Mouse (Mus musculus) liver, postnatal 0 days (tissue): ENCODE data around the gene Pih1d2. TPM values are rescaled to one million over a fixed set of nuclear protein-coding genes. Genes with fewer than 3 reads are reported as not detected.
"Not testable (repeated sequence)": the region's sequence is repeated elsewhere in the genome, so short reads cannot be mapped to it uniquely, and the experiment has no call there.

ENCODE experiments used
- ATAC-seq: fragments of 200-750 bp; cut with Nextera tagmentation; 2 replicates; pipeline ENCODE4 v1.8.0; 2017; ENCODE audit warnings: mild to moderate bottlenecking, moderate library complexity
- DNase-seq: peaks from one replicate; pipeline ENCODE4 v3.0.0-alpha.2; 2016
- H3K27ac ChIP-seq: fragments of 300-500 bp; sonication (generic); 2 replicates; pipeline ENCODE4 v1.5.1; 2014; ENCODE audit warnings: antibody characterized with exemption, moderate library complexity, mild to moderate bottlenecking, low read depth
- H3K27me3 ChIP-seq: fragments of 300-500 bp; sonication (generic); 2 replicates; pipeline ENCODE4 v1.6.1; 2014; ENCODE audit warnings: low read length, control low read depth, mixed read lengths; ENCODE audit not compliant: insufficient read depth
- H3K36me3 ChIP-seq: fragments of 300-500 bp; sonication (generic); replicated peaks from 2 replicates; pipeline ENCODE4 v1.6.1; 2014; ENCODE audit warnings: mild to moderate bottlenecking, control low read depth, low read length, moderate library complexity, mixed read lengths; ENCODE audit not compliant: insufficient read depth
- H3K4me1 ChIP-seq: fragments of 300-500 bp; sonication (generic); 2 replicates; pipeline ENCODE4 v1.6.1; 2014; ENCODE audit warnings: antibody characterized with exemption, mild to moderate bottlenecking, control low read depth; ENCODE audit not compliant: insufficient read depth
- H3K4me2 ChIP-seq: fragments of 300-500 bp; sonication (generic); 2 replicates; pipeline ENCODE4 v1.6.1; 2014; ENCODE audit warnings: low read depth, mild to moderate bottlenecking, low read length, moderate library complexity, mixed read lengths
- H3K4me3 ChIP-seq: fragments of 300-500 bp; sonication (generic); 2 replicates; pipeline ENCODE4 v1.5.1; 2014; ENCODE audit warnings: low read depth, low read length
- H3K9ac ChIP-seq: fragments of 300-500 bp; sonication (generic); replicated peaks from 2 replicates; pipeline ENCODE4 v1.6.1; 2014; ENCODE audit warnings: mild to moderate bottlenecking, moderate library complexity
- H3K9me3 ChIP-seq: fragments of 300-500 bp; sonication (generic); 2 replicates; pipeline ENCODE4 v1.6.1; 2016; ENCODE audit warnings: mild to moderate bottlenecking, control low read depth, low read length, mixed read lengths
- CTCF ChIP-seq: sonication (generic); IDR thresholded peaks from 2 replicates; pipeline ENCODE4 v1.5.1; 2016; ENCODE audit warnings: antibody characterized with exemption, low read depth
- EP300 ChIP-seq: IDR thresholded peaks from 2 replicates; pipeline ENCODE4 v1.6.1; 2016; ENCODE audit warnings: antibody characterized with exemption, low read depth, mild to moderate bottlenecking
- WGBS: fragments of 180-500 bp; shearing (Covaris S2); extraction: QIAGEN DNeasy Blood & Tissue Kit; methylation state at CpG from one replicate; pipeline ENCODE4 v1.1.7; 2014; ENCODE audit not compliant: insufficient replicate concordance; 5-methylcytosine and 5-hydroxymethylcytosine counted together
- polyA plus RNA-seq: library from polyadenylated mRNA; unstranded; fragments of >200 nt; fragmentation: Nextera tagmentation; extraction: Ambion mirVana; gene quantifications from 2 replicates; pipeline ENCODE4 v1.2.1, GENCODE M21; 2015

Pih1d2 gene
- polyA plus RNA-seq, 1 experiment from 2014 or later: 0.73 TPM

DNA sequence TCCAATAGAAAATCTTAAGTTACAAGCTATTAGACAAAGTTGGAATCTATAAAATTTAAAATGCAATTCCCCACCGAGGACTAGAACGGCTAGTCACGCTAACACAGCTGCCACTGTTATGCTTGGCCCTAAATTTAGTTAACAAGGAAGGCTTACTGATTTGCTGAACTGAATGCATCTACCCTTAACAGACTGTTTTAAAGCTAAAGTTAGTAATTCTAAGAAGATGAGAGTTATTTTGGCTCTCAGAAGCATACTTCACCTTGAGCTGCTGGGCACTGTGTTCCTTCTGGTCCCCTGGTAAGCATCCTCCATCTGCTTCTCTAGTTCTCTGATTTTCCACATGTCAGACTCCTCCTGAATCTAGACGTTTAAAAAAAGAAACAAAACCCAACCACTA is 5.0 kb upstream of the Pih1d2 start:
- H3K4me2 ChIP-seq: no peak overlapping the region
- DNase-seq (no peak), ATAC-seq (no peak)
- no peak overlapping the region for H3K4me3 ChIP-seq
- H3K27me3 ChIP-seq: no peaks in the 10 kb centered on the region
- H3K36me3 ChIP-seq: peaks cover 58% of the 10 kb centered on the region
- H3K9me3 ChIP-seq: no peaks in the 10 kb centered on the region
- TF ChIP-seq CTCF (no peak), EP300 (no peak)
- H3K27ac ChIP-seq: no peak overlapping the region
- no peak overlapping the region for H3K9ac ChIP-seq
- peaks cover 9% of the 10 kb centered on the region for H3K4me1 ChIP-seq
- WGBS: 84% methylated on average over 4 of the region's 4 CpGs

DNA sequence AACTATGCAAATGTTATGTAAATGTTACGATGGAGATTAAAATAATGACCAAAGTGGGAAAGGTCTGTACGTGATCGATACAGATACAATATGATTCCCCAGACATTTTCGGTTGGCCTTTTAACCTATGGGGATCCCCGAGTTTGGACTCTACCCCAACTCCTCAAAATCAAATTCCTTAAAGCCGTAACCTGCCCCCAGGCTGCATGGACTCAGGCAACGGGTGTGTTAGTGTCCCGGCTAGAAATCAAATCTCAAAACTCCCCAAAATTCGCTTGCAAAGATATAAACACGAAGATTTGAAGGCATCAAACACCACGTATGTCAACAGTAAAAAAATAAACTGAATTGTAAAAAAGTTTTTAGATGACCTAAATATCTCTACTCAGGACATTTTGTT is 960 bp upstream of the Pih1d2 start:
- ATAC-seq: no peak
- H3K27me3 ChIP-seq: no peaks in the 10 kb centered on the region
- H3K4me1 ChIP-seq: peaks cover 11% of the 10 kb centered on the region
- H3K4me3 ChIP-seq: peak overlapping the region; percentile 99
- no peak for DNase-seq
- peak overlapping the region; percentile 94 for H3K4me2 ChIP-seq
- H3K9ac ChIP-seq: peak overlapping the region; percentile 99
- 32% methylated on average over 11 of the region's 11 CpGs for WGBS
- H3K27ac ChIP-seq: peak overlapping the region; percentile 99
- no peak for TF ChIP-seq CTCF
- H3K9me3 ChIP-seq: no peaks in the 10 kb centered on the region
- peaks cover 34% of the 10 kb centered on the region for H3K36me3 ChIP-seq

DNA sequence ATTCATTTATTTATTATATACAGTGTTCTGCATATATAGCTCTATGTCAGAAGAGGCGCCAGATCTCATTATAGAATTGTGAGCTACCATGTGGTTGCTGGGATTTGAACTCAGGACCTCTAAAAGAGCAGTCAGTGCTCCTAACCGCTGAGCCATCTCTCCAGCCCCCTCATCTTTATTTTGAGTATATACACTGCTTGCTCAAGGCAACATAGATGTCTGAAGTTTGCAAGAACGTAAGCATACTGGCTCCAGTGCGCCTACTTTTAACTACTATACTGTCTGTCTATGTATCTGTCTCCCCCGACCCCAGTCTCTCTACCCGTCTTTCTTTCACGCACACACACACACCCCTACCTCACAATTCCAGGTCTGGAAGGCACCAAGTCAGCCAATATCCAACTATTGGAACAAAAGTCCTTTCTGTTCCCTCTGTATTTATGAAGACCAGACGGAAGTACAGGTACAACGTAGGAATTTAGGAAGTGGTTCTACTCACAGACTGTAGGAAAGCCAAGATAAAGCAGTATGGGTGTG is 741 bp downstream of the Pih1d2 start:
- Histone ChIP-seq H3K27ac (no peak overlapping the region), H3K36me3 (peaks cover 21% of the 10 kb centered on the region), H3K4me1 (peaks cover 11% of the 10 kb centered on the region), H3K9me3 (no peaks in the 10 kb centered on the region), H3K9ac (no peak overlapping the region), H3K27me3 (no peaks in the 10 kb centered on the region), H3K4me2 (peak overlapping the region; percentile 94), H3K4me3 (peak overlapping the region; percentile 99)
- no peak for DNase-seq
- no peak for ATAC-seq
- TF ChIP-seq EP300: no peak
- TF ChIP-seq CTCF: no peak
- WGBS: 56% methylated on average over 9 of the region's 9 CpGs

DNA sequence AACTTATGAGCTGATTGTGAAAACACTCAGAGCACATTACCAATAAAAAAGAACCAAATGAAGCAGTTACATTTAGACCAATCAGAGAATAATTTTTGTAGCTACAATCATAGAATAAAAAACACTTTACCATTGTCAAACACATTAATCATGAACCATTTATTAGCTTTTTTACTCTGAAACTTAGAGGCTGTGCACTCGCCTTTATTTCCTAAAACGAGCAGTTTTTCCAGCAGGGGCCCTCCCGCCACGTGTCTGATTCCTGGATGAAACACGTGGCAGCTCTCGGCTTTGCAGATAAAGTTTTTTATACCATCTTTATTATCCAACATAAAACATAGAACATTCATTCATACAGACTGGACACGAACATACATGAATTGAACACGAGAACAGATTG is 13.8 kb downstream of the Pih1d2 start:
- H3K4me2 ChIP-seq, ATAC-seq, H3K4me3 ChIP-seq, DNase-seq, H3K27ac ChIP-seq, H3K9ac ChIP-seq, H3K4me1 ChIP-seq, H3K27me3 ChIP-seq, H3K9me3 ChIP-seq: not testable (repeated sequence)
- H3K36me3 ChIP-seq: peaks cover 11% of the 10 kb centered on the region
- WGBS: 93% methylated on average over 6 of the region's 8 CpGs

DNA sequence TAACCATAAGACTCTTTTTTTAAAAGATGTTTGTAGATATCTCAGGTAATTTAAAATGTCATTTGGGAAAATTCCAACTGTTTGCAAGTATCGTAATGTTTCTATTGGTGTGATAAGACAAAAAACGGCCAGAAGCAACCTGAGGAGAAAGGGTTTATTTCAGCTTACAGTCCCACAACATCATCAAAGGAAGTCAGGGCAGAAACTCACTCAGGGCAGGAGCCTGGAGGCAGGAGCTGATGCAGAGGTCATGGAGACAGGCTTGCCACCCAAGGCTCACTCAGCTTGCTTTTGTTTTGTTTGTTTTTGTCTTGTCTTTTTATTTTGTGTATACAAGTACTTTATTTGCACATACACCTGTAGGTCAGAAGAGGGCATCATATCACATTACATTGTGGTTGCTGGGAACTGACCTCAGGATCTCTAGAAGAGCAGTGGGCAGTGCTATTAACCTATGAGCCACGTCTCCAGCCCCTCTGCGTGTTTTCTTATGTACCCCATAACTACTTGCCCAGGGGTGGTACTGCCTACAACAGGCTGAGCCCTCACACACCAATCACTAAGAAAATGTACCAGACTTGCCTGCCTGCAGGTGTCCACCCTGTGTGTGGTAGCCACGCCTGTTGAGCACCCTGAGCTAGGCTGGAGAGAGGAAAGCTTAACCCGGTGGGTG is 15.0 kb downstream of the Pih1d2 start:
- H3K4me1 ChIP-seq: no peaks in the 10 kb centered on the region
- WGBS: 80% methylated on average over 6 of the region's 6 CpGs
- peaks cover 20% of the 10 kb centered on the region for H3K36me3 ChIP-seq
- H3K9ac ChIP-seq: no peak overlapping the region
- ATAC-seq: no peak
- no peak overlapping the region for H3K27ac ChIP-seq
- DNase-seq: no peak
- TF ChIP-seq CTCF: no peak; the same call in 1 of the 2 replicates
- TF ChIP-seq EP300: no peak
- no peaks in the 10 kb centered on the region for H3K9me3 ChIP-seq
- no peak overlapping the region for H3K4me3 ChIP-seq
- H3K4me2 ChIP-seq: no peak overlapping the region
- H3K27me3 ChIP-seq: no peaks in the 10 kb centered on the region

DNA sequence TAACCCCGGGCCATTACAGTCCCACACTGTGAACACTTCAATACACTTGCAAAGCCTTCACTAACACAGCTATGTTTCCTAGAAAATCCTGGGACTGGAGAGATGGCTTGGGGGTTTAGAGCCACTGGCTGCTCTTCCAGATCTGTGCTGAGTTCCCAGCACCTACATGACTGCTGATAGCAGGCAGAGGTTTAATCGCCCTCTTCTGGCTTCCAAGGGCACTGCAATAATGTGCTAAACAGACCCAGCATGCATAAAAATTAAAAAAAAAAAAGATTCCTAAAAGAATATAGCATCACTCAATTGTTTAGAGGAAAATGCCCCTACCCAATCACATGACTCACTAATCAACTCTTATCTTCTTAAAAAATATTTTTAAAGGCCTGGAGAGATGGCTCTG is 15.9 kb downstream of the Pih1d2 start:
- DNase-seq (peak; percentile 26), ATAC-seq (no peak)

DNA sequence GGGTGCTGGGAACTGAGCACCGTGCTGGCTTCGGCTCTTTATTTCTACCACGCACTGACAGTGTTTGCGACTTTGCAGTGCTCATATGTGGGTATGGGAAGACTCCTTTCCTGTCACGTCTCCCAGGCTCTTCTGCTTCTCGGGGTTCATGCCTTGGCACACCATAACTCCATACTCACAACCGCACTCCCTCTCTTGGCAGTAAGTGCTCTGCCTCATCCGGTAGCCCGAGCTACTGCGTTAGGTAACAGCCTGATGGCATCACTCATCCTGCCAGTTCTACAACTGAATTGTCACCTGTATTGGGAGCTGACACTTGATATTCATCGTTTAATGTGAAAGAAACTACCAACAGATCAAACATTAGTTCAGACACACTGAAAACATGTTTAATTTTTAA is 17.1 kb downstream of the Pih1d2 start:
- Histone ChIP-seq H3K27ac (no peak overlapping the region), H3K9ac (no peak overlapping the region), H3K27me3 (no peaks in the 10 kb centered on the region), H3K4me3 (no peak overlapping the region), H3K9me3 (no peaks in the 10 kb centered on the region), H3K36me3 (peaks cover 33% of the 10 kb centered on the region), H3K4me1 (no peaks in the 10 kb centered on the region), H3K4me2 (no peak overlapping the region)
- 90% methylated on average over 11 of the region's 11 CpGs for WGBS
- ATAC-seq (no peak), DNase-seq (no peak)
- TF ChIP-seq EP300 (no peak), CTCF (no peak)

More for the DNA sequence above, 15.9 kb downstream of the Pih1d2 start:
- WGBS: 67% methylated on average over 2 of the region's 2 CpGs
- TF ChIP-seq CTCF: peak; percentile 52
- no peak for TF ChIP-seq EP300
- no peak overlapping the region for H3K9ac ChIP-seq
- peaks cover 26% of the 10 kb centered on the region for H3K36me3 ChIP-seq
- no peak overlapping the region for H3K4me2 ChIP-seq
- H3K27ac ChIP-seq: no peak overlapping the region
- no peaks in the 10 kb centered on the region for H3K9me3 ChIP-seq
- no peaks in the 10 kb centered on the region for H3K4me1 ChIP-seq
- no peak overlapping the region for H3K4me3 ChIP-seq
- no peaks in the 10 kb centered on the region for H3K27me3 ChIP-seq
